Mouse (Mus musculus): ENCODE data around the gene Smagp.

The Smagp gene

GRCm38 (mm10) chr15:100636700-100637501, at the start of gene Smagp:
Gene Smagp (minus strand): TSS chr15:100636940.
- no peak for DNase-seq

GRCm38 (mm10) chr15:100686434-100686833, 49.7 kb upstream of the Smagp start:
- DNase-seq = no peak

GRCm38 (mm10) chr15:100685849-100686248, 49.1 kb upstream of the Smagp start:
- no peak for DNase-seq

GRCm38 (mm10) chr15:100685255-100685654, 48.5 kb upstream of the Smagp start:
- no peak for DNase-seq

GRCm38 (mm10) chr15:100684450-100684849, 47.7 kb upstream of the Smagp start:
- no peak for DNase-seq

GRCm38 (mm10) chr15:100683041-100683440, 46.3 kb upstream of the Smagp start:
- DNase-seq = peak; percentile 85 to 90

- DNase-seq = no peak
These were observed 45.0 kb upstream of the Smagp start for GRCm38 (mm10) chr15:100681770-100682169.

- no peak for DNase-seq
These were observed 43.6 kb upstream of the Smagp start for GRCm38 (mm10) chr15:100680381-100680780.

- no peak for DNase-seq
These were observed 42.3 kb upstream of the Smagp start for GRCm38 (mm10) chr15:100679005-100679404.

- no peak for DNase-seq
These were observed 41.8 kb upstream of the Smagp start for GRCm38 (mm10) chr15:100678581-100678980.

GRCm38 (mm10) chr15:100677675-100678074, 40.9 kb upstream of the Smagp start:
- no peak for DNase-seq

- DNase-seq = no peak
These were observed 39.8 kb upstream of the Smagp start for GRCm38 (mm10) chr15:100676521-100676920.

- no peak for DNase-seq
These were observed 38.7 kb upstream of the Smagp start for GRCm38 (mm10) chr15:100675486-100675885.

GRCm38 (mm10) chr15:100674566-100674965, 37.8 kb upstream of the Smagp start:
- no peak for DNase-seq

GRCm38 (mm10) chr15:100673585-100674391, 37.0 kb upstream of the Smagp start:
- no peak for DNase-seq

GRCm38 (mm10) chr15:100670833-100671232, 34.1 kb upstream of the Smagp start:
- DNase-seq = no peak

GRCm38 (mm10) chr15:100670004-100670403, 33.3 kb upstream of the Smagp start:
- DNase-seq = no peak

GRCm38 (mm10) chr15:100669337-100669736, 32.6 kb upstream of the Smagp start, which contains the start of gene Bin2:
Gene Bin2 (minus strand): TSS chr15:100669553.
- no peak for DNase-seq

GRCm38 (mm10) chr15:100667871-100668545, 31.3 kb upstream of the Smagp start:
- no peak for DNase-seq

- no peak for DNase-seq
These were observed 30.7 kb upstream of the Smagp start for GRCm38 (mm10) chr15:100667420-100667819.

GRCm38 (mm10) chr15:100666851-100667250, 30.1 kb upstream of the Smagp start:
- DNase-seq = no peak

GRCm38 (mm10) chr15:100666219-100666696, 29.5 kb upstream of the Smagp start:
- no peak for DNase-seq
